Mouse (Mus musculus) kidney, embryonic 14.5 days (tissue): ENCODE data around the gene H3f3b. TPM values are rescaled to one million over a fixed set of nuclear protein-coding genes. Genes with fewer than 3 reads are reported as not detected.

Source experiments
- ATAC-seq: fragments of 200-750 bp; cut with Nextera tagmentation; 2 replicates; pipeline ENCODE4 v1.8.0; 2017; ENCODE audit warnings: moderate number of reproducible peaks, mild to moderate bottlenecking, moderate TSS enrichment, moderate library complexity; ENCODE audit not compliant: low FRiP score, low TSS enrichment
- H3K27ac ChIP-seq: fragments of 300-500 bp; sonication (generic); 2 replicates; pipeline ENCODE4 v1.5.1; 2014; ENCODE audit warnings: low read depth, mild to moderate bottlenecking, low read length, moderate library complexity, mixed read lengths
- H3K27me3 ChIP-seq: fragments of 300-500 bp; sonication (generic); 2 replicates; pipeline ENCODE4 v1.6.1; 2014; ENCODE audit warnings: mild to moderate bottlenecking, low read length; ENCODE audit not compliant: control insufficient read depth, insufficient read depth
- H3K36me3 ChIP-seq: fragments of 300-500 bp; sonication (generic); 2 replicates; pipeline ENCODE4 v1.6.1; 2014; ENCODE audit warnings: low read length, mixed read lengths; ENCODE audit not compliant: control insufficient read depth, insufficient read depth
- H3K4me1 ChIP-seq: fragments of 300-500 bp; sonication (generic); 2 replicates; pipeline ENCODE4 v1.6.1; 2014; ENCODE audit warnings: low read length, mixed read lengths; ENCODE audit not compliant: control insufficient read depth, insufficient read depth
- H3K4me2 ChIP-seq: fragments of 300-500 bp; sonication (generic); replicated peaks from 2 replicates; pipeline ENCODE4 v1.6.1; 2014; ENCODE audit warnings: low read depth, mild to moderate bottlenecking, low read length
- H3K4me3 ChIP-seq: fragments of 300-500 bp; sonication (generic); 2 replicates; pipeline ENCODE4 v1.5.1; 2014; ENCODE audit warnings: mild to moderate bottlenecking, low read length
- H3K9ac ChIP-seq: fragments of 300-500 bp; sonication (generic); 2 replicates; pipeline ENCODE4 v1.6.1; 2014; ENCODE audit warnings: low read depth, mild to moderate bottlenecking, low read length, moderate library complexity
- H3K9me3 ChIP-seq: fragments of 300-500 bp; sonication (generic); 2 replicates; pipeline ENCODE4 v1.6.1; 2016; ENCODE audit warnings: low read length; ENCODE audit not compliant: control insufficient read depth
- WGBS: fragments of 180-500 bp; shearing (Covaris S2); extraction: QIAGEN DNeasy Blood & Tissue Kit; methylation state at CpG from one replicate; pipeline ENCODE4 v1.1.7; 2014; 5-methylcytosine and 5-hydroxymethylcytosine counted together
- polyA plus RNA-seq: library from polyadenylated mRNA; unstranded; fragments of >200 nt; fragmentation: Nextera tagmentation; extraction: Ambion mirVana; gene quantifications from 2 replicates; pipeline ENCODE4 v1.2.1, GENCODE M21; 2014

Gene H3f3b
- polyA plus RNA-seq = 1,830 and 1,881 TPM in 2 replicates

DNA sequence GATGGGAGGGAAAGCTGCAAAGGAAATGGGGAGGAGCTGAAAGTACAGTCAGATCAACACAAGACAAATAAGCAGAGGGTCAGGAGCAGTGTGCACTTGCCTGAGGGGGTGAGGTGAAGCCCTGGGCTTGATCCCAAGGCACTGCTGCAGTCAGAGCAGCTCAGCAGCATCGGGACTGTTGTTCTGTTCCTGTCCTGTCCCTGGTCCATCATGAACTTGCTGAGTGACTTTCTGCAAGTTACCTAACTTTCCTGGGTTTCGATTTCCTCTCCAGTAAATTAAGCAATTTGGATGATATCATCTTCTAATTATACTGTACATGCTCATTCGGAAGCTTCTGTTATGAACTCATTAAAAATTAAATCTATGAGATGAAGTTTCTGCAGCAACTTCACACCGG, at the start of gene H3f3b:
Gene H3f3b (minus strand): TSS at position 207 of the 400 bp plus-strand sequence.
- Histone ChIP-seq H3K27ac (no peak within 1 kb of the TSS), H3K36me3 (peaks cover 3% of the 10 kb centered on the region; the same call in 1 of the 2 replicates), H3K27me3 (no peaks in the 10 kb centered on the region), H3K4me1 (peaks cover 19% of the 10 kb centered on the region), H3K9me3 (no peaks in the 10 kb centered on the region), H3K4me2 (no peak within 1 kb of the TSS), H3K4me3 (no peak within 1 kb of the TSS), H3K9ac (no peak within 1 kb of the TSS)
- WGBS = 87% methylated on average over 4 of the region's 4 CpGs
- no peak for ATAC-seq

DNA sequence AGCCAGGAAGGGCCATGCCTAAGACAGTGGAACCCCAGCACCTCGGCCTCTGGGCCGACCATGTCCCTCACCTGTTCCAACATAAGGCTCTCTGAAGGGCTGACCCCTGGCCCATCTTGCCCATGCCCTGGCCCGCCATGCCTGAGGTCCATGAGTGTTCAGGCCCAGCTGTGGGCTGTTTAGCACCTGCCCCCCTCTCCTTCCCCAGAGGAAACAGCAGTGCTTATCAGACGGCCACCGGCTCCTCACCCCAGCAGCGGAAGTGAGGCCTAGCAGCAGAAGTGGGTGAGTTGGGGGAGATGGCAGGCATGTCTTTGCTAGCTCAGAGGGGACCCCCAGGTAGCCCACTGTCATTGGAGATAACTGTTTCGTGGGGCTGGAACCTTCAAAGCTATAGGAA, 49.1 kb upstream of the H3f3b start:
- no peak overlapping the region for H3K4me2 ChIP-seq
- ATAC-seq = no peak
- no peaks in the 10 kb centered on the region for H3K9me3 ChIP-seq
- no peaks in the 10 kb centered on the region for H3K27me3 ChIP-seq
- no peak overlapping the region for H3K4me3 ChIP-seq
- 84% methylated on average over 7 of the region's 7 CpGs for WGBS
- no peak overlapping the region for H3K9ac ChIP-seq
- H3K36me3 ChIP-seq = peaks cover 32% of the 10 kb centered on the region
- H3K4me1 ChIP-seq = peaks cover 10% of the 10 kb centered on the region
- H3K27ac ChIP-seq = no peak overlapping the region

DNA sequence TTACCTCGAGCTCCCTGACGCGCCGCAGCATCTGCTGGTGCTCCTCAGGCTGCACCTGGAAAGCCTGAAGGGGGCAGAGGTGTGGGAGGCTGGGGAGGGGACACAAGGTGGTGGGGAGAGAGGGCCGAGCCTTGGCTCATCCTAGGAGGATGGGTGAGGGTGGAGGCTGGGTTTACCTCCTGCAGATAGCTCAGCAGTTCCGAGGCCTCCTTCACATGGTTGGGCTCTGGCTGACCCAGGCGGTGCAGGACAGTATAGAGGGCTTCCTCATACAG, 48.4 kb upstream of the H3f3b start:
- H3K9ac ChIP-seq = no peak overlapping the region
- H3K36me3 ChIP-seq = peaks cover 26% of the 10 kb centered on the region
- no peaks in the 10 kb centered on the region for H3K9me3 ChIP-seq
- WGBS = 66% methylated on average over 7 of the region's 7 CpGs
- no peak overlapping the region for H3K27ac ChIP-seq
- H3K27me3 ChIP-seq = no peaks in the 10 kb centered on the region
- no peak for ATAC-seq
- no peak overlapping the region for H3K4me3 ChIP-seq
- no peak overlapping the region for H3K4me2 ChIP-seq
- H3K4me1 ChIP-seq = peaks cover 10% of the 10 kb centered on the region

DNA sequence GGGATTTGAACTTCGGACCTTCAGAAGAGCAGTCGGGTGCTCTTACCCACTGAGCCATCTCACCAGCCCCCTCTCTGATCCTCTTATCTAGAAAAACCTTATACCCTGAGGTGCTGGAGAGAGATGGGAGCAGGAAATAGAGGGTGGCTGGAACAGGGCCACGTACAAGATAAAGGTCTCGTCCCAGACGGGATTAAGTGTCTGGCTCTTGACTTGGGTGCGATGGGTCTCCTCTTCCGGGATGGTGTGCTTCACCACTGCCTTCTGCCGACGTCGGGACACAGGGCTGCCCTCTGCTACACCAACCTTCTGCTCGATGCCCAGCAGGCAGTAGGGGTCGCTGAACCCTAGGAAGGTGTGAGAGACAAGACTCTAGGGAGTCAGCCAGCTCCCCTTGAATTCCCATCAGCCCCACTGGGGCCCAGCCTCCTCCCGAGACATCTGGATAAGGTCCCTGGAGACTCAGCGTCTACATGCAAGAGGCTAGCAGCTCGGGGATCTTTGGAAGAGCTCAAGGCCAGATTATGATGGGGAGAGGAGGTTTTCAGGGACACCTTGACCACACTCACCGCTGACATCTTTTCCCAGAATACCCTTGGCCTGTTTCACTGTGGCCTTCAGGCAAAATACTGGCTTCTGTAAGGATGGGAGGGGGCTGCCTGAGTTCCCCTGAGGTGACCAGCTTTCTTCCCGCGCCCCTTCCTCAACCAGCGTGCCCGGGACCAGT, 47.9 kb upstream of the H3f3b start:
- Histone ChIP-seq H3K9ac (no peak overlapping the region), H3K4me2 (no peak overlapping the region)
- 63% methylated on average over 20 of the region's 20 CpGs for WGBS

DNA sequence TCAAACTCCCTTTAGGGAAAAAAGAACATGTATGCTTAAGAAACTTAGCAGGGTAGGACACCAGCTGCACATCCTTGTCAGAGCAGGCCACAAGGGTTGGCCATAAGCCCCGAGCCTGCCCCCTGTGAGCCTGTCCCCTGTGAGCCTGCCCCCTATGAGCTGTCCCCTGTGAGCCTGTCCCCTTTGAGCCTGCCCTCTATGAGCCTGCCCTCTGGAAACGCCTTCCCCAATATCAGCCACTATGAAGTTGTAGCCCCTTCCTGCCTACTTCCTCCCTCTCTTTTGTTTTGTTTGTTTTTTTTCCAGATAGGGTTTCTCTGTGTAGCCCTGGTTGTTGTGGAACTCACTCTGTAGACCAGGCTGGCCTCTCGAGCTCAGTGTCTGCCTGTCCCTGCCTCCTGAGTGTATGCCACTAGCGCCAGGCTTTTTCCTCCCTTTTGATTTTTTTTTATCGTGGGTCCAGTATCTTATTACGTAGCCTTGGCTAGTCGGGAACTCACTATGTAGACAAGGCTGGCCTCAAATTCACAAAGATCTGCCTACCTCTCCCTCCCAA, 46.8 kb upstream of the H3f3b start:
- H3K4me1 ChIP-seq = peaks cover 10% of the 10 kb centered on the region
- no peak for ATAC-seq
- H3K9me3 ChIP-seq = no peaks in the 10 kb centered on the region
- WGBS = 48% methylated on average over 7 of the region's 7 CpGs
- H3K4me3 ChIP-seq = no peak overlapping the region
- H3K4me2 ChIP-seq = no peak overlapping the region
- no peak overlapping the region for H3K9ac ChIP-seq
- peaks cover 9% of the 10 kb centered on the region for H3K36me3 ChIP-seq
- H3K27me3 ChIP-seq = no peaks in the 10 kb centered on the region
- H3K27ac ChIP-seq = no peak overlapping the region

More for the DNA sequence above, 47.9 kb upstream of the H3f3b start:
- no peak for ATAC-seq
- no peak overlapping the region for H3K4me3 ChIP-seq
- no peaks in the 10 kb centered on the region for H3K9me3 ChIP-seq
- H3K36me3 ChIP-seq = peaks cover 21% of the 10 kb centered on the region
- no peak overlapping the region for H3K27ac ChIP-seq
- no peaks in the 10 kb centered on the region for H3K27me3 ChIP-seq
- H3K4me1 ChIP-seq = peaks cover 10% of the 10 kb centered on the region

DNA sequence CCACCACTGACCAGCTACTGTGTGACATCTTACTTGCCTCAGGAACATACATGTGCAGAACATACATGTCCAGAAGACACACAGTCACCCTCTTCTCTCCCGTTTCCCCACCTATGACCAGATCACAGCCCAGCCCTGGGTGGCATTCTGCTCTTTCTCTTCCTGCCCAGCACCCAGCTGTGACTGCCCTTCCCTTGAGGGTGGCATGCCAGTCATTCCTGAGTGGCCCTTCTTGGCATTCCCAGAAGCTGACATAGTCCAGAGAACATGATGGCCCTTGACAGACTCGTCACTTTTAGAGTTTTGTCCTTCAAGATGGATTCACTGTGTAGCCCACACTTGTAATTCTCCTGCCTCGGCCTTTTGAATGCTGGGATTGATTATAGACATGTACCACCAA, 44.8 kb upstream of the H3f3b start:
- no peak overlapping the region for H3K4me3 ChIP-seq
- H3K36me3 ChIP-seq = no peaks in the 10 kb centered on the region
- ATAC-seq = no peak
- H3K27me3 ChIP-seq = no peaks in the 10 kb centered on the region
- H3K9me3 ChIP-seq = no peaks in the 10 kb centered on the region
- no peak overlapping the region for H3K4me2 ChIP-seq
- H3K27ac ChIP-seq = no peak overlapping the region
- 93% methylated on average over 3 of the region's 3 CpGs for whole genome bisulfite sequencing
- no peaks in the 10 kb centered on the region for H3K4me1 ChIP-seq
- H3K9ac ChIP-seq = no peak overlapping the region

DNA sequence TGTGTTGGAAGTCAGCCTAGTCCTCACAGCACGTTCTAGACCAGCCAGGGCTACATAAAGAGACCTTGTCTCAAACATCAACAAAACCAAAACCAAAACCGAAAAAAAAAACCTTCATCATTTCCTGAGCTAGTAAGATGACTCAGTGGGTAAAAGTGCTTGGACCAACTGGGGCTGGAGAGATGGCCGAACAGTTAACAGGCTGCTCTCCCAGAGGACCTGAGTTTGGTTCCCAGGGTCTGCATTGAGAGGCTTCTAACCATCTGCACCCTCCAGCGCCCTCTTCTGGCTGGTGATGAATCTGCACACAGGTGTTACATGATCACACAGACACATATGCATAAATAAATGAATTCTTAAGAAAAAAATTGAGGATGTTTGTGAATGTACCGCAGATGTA, 43.7 kb upstream of the H3f3b start:
- Histone ChIP-seq H3K36me3 (no peaks in the 10 kb centered on the region), H3K9ac (no peak overlapping the region), H3K4me2 (no peak overlapping the region), H3K4me1 (no peaks in the 10 kb centered on the region), H3K4me3 (no peak overlapping the region), H3K27me3 (no peaks in the 10 kb centered on the region), H3K27ac (no peak overlapping the region), H3K9me3 (no peaks in the 10 kb centered on the region)
- 63% methylated on average over 5 of the region's 5 CpGs for WGBS
- ATAC-seq = no peak

DNA sequence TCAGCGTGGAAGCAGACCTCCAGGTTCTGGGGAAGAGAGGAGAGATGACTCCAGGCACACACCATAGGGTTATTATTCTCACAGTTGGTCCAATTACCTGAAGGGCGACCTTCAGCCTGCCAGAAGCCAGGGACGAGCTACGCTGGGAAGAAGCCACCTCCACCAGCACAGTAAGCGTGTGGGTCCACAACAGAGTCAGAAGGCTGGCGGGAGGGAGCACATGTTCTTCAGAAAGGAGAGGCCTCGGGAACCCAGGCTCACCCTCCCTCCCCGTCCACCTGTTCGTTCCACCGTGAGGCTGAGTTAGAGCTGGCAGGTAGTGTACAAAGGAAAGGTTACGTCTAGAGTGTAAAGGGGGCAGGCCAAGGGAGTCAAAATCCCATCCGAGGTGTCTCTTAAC, 37.6 kb upstream of the H3f3b start:
- no peaks in the 10 kb centered on the region for H3K9me3 ChIP-seq
- H3K4me1 ChIP-seq = no peaks in the 10 kb centered on the region
- WGBS = 85% methylated on average over 12 of the region's 12 CpGs
- no peak overlapping the region for H3K4me2 ChIP-seq
- H3K27me3 ChIP-seq = no peaks in the 10 kb centered on the region
- no peak for ATAC-seq
- no peak overlapping the region for H3K4me3 ChIP-seq
- no peak overlapping the region for H3K27ac ChIP-seq
- peaks cover 17% of the 10 kb centered on the region for H3K36me3 ChIP-seq
- no peak overlapping the region for H3K9ac ChIP-seq

DNA sequence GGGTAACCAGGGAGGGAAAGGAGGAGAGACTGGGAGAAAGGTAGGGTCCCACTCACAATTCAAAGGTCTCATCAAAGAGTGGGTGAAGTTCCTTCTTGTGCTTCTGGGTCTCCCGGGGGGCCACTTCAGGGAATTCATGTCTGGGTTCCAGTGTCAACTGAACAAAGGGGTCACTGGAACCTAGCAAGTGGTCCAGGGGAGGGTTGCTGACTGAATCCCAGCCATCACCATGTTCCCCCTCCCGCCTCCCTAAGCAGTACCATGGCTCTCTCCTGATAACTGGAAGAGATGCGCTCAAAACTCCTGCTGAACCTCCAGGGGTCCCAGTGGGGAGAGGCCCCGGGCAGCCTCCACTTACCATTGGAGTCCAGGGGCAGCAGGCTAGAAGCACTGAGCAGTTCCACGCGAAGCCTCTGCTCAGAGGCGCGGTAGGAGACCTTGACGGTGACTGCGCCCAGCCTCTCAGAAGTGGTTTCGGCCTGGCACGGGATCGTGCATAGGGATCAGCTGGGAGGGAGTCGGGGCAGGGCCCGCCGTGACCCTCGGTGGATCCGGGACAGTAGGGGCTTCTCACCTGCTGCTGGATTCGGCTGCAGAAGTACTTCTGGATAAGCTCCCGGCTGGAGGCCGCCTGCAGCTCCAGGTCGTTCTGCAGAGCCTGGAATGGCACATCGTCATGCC, 36.6 kb upstream of the H3f3b start:
- ATAC-seq = no peak
- peaks cover 28% of the 10 kb centered on the region for H3K36me3 ChIP-seq
- H3K9me3 ChIP-seq = no peaks in the 10 kb centered on the region
- H3K27ac ChIP-seq = no peak overlapping the region
- H3K4me2 ChIP-seq = no peak overlapping the region
- H3K9ac ChIP-seq = no peak overlapping the region; the same call in 1 of the 2 replicates
- H3K4me3 ChIP-seq = no peak overlapping the region
- WGBS = 74% methylated on average over 23 of the region's 23 CpGs
- H3K27me3 ChIP-seq = no peaks in the 10 kb centered on the region
- H3K4me1 ChIP-seq = no peaks in the 10 kb centered on the region
